Mouse (Mus musculus) heart, adult 2 months (tissue): ENCODE results near the gene Gdf7. TPM values are rescaled to one million over a fixed set of nuclear protein-coding genes. Genes with fewer than 3 reads are reported as not detected.

Experiments
- DNase-seq, 2 experiments: peaks; one replicate each; pipeline ENCODE4 v3.0.0; 2021
- H3K27ac ChIP-seq: fragments of 200-600 bp; 2 replicates; pipeline ENCODE4 v1.8.1; 2022
- H3K27me3 ChIP-seq: fragments of 200-500 bp; 2 replicates; pipeline ENCODE4 v1.6.1; 2012; ENCODE audit warnings: mild to moderate bottlenecking, low read length, inconsistent platforms, mixed read lengths; ENCODE audit not compliant: control insufficient read depth, insufficient read depth
- H3K36me3 ChIP-seq: fragments of 200-500 bp; 2 replicates; pipeline ENCODE4 v1.6.1; 2012; ENCODE audit warnings: low read length, inconsistent platforms; ENCODE audit not compliant: control insufficient read depth, insufficient read depth
- H3K4me1 ChIP-seq: fragments of 200-500 bp; 2 replicates; pipeline ENCODE4 v1.6.1; 2011; ENCODE audit warnings: low read length; ENCODE audit not compliant: control insufficient read depth, insufficient read depth
- H3K4me3 ChIP-seq: fragments of 200-600 bp; 2 replicates; pipeline ENCODE4 v1.8.1; 2022
- H3K79me2 ChIP-seq: fragments of 200-500 bp; replicated peaks from 2 replicates; pipeline ENCODE4 v1.6.1; 2012; ENCODE audit warnings: mild to moderate bottlenecking, inconsistent platforms, low read length, moderate library complexity, mixed read lengths; ENCODE audit not compliant: control insufficient read depth, insufficient read depth
- H3K9ac ChIP-seq: fragments of 200-500 bp; 2 replicates; pipeline ENCODE4 v1.6.1; 2012; ENCODE audit warnings: low read depth, mild to moderate bottlenecking, control low read depth, inconsistent platforms, low read length, mixed read lengths
- CTCF ChIP-seq: fragments of 200-600 bp; IDR thresholded peaks from 2 replicates; pipeline ENCODE4 v1.8.1; 2022; ENCODE audit warnings: antibody characterized with exemption, mild to moderate bottlenecking, moderate library complexity
- EP300 ChIP-seq: fragments of 200-500 bp; IDR thresholded peaks from 2 replicates; pipeline ENCODE4 v1.6.1; 2011; ENCODE audit warnings: low read depth, low read length, control low read depth; ENCODE audit not compliant: insufficient read depth
- POLR2A ChIP-seq: fragments of 200-500 bp; IDR thresholded peaks from 2 replicates; pipeline ENCODE4 v1.6.1; 2011; ENCODE audit warnings: mild to moderate bottlenecking, low read depth, low read length, control low read depth; ENCODE audit not compliant: insufficient read depth
- WGBS: fragments of 180-500 bp; shearing (Covaris S2); methylation state at CpG from one replicate; pipeline ENCODE4 v1.1.7; 2018; 5-methylcytosine and 5-hydroxymethylcytosine counted together
- intact Hi-C: fragments of 180-260 bp; cut with DNase I; formaldehyde crosslinking; loops from one replicate; pipeline ENCODE4 v1.15.1; 2025
- polyA plus RNA-seq: library from polyadenylated mRNA; depleted of rRNA; stranded (reverse); fragments of >200 nt; gene quantifications from 2 replicates; pipeline ENCODE4 v1.2.3, GENCODE M21; 2012
- total RNA-seq, 2 experiments: library from RNA; stranded (reverse); gene quantifications; 2 replicates each; pipeline ENCODE4 v1.2.3; 2021

Gdf7 gene
- total and polyA plus RNA-seq, 3 experiments, result 0.41 to 0.96 (median 0.84) TPM

GRCm38 (mm10) chr12:8337286-8338060 lies 35.7 kb upstream of the Gdf7 start:
- 41% methylated on average over 12 of the region's 12 CpGs for WGBS
- no peaks in the 10 kb centered on the region for H3K79me2 ChIP-seq
- peak overlapping the region; percentile 35 for H3K9ac ChIP-seq
- peak in 1 of 2 experiments; percentile 49 for DNase-seq
- H3K27ac ChIP-seq, result peak overlapping the region; percentile 65
- TF ChIP-seq POLR2A, result no peak
- no peak for TF ChIP-seq EP300
- TF ChIP-seq CTCF, result peak; percentile 54
- no peaks in the 10 kb centered on the region for H3K27me3 ChIP-seq
- peaks cover 13% of the 10 kb centered on the region for H3K4me1 ChIP-seq
- H3K4me3 ChIP-seq, result no peak overlapping the region
- intact Hi-C loops, result no loop called here
- H3K36me3 ChIP-seq, result peaks cover 2% of the 10 kb centered on the region; the same call in 1 of the 2 replicates

DNA sequence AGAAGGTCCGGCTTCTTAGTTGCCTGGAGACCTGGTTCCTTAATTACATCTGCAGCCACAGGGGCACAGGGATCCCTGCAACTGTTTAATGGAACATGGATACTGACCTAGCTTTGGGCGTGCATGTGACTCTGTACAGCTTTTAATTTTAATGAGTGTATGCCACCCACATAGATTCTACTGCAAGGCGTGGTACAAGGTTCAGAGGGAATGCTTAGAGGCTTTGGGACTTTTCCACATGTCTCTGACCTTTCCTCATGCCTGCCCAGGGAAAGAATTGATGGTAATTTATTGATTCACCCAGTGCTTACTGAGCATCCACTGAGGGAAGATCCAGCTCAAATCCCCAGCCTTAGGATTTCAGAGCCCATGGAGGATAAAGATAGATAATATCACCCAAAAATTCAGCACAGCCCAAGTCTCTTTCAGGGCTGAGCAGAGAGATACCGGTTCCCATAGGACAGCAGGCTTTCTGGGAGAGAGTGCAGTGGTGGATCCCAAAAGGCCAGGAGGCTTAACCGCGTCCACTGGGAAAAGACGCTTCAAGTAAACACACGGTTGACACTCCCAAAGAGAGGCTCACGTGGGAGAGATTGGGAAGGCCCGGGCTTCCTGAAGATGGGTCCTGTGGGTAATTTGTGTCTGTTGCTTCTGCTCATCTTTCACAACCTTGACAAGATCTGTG lies 35.0 kb upstream of the Gdf7 start:
- H3K36me3 ChIP-seq, result peaks cover 2% of the 10 kb centered on the region; the same call in 1 of the 2 replicates
- 73% methylated on average over 10 of the region's 10 CpGs for WGBS
- intact Hi-C loops, result no loop called here
- no peak for DNase-seq
- no peak overlapping the region for H3K4me3 ChIP-seq
- peak overlapping the region; percentile 65 for H3K27ac ChIP-seq
- TF ChIP-seq POLR2A, result no peak
- no peak for TF ChIP-seq CTCF
- no peak for TF ChIP-seq EP300
- no peaks in the 10 kb centered on the region for H3K27me3 ChIP-seq
- no peaks in the 10 kb centered on the region for H3K79me2 ChIP-seq
- peaks cover 17% of the 10 kb centered on the region for H3K4me1 ChIP-seq
- no peak overlapping the region for H3K9ac ChIP-seq

GRCm38 (mm10) chr12:8335503-8335902 lies 33.7 kb upstream of the Gdf7 start:
- Histone ChIP-seq H3K27me3 (no peaks in the 10 kb centered on the region), H3K36me3 (peaks cover 2% of the 10 kb centered on the region; the same call in 1 of the 2 replicates), H3K9ac (no peak overlapping the region), H3K4me1 (peaks cover 20% of the 10 kb centered on the region), H3K4me3 (no peak overlapping the region), H3K27ac (no peak overlapping the region), H3K79me2 (no peaks in the 10 kb centered on the region)
- DNase-seq, result no peak
- TF ChIP-seq POLR2A (no peak), EP300 (no peak), CTCF (no peak)
- WGBS, result 91% methylated on average over 2 of the region's 2 CpGs
- intact Hi-C loops, result no loop called here

GRCm38 (mm10) chr12:8334261-8334660 lies 32.5 kb upstream of the Gdf7 start:
- WGBS, result 59% methylated on average over 4 of the region's 4 CpGs
- H3K36me3 ChIP-seq, result peaks cover 2% of the 10 kb centered on the region; the same call in 1 of the 2 replicates
- intact Hi-C loops, result no loop called here
- no peaks in the 10 kb centered on the region for H3K27me3 ChIP-seq
- H3K4me3 ChIP-seq, result no peak overlapping the region
- H3K79me2 ChIP-seq, result no peaks in the 10 kb centered on the region
- H3K27ac ChIP-seq, result peak overlapping the region; percentile 83
- peaks cover 19% of the 10 kb centered on the region for H3K4me1 ChIP-seq
- no peak overlapping the region for H3K9ac ChIP-seq
- TF ChIP-seq POLR2A (peak; percentile 23; the same call in 1 of the 2 replicates), CTCF (no peak), EP300 (0 out of 2 replicates have a peak, but pooled peaks have one; percentile 50)
- peak; percentile 45 to 79 for DNase-seq

DNA sequence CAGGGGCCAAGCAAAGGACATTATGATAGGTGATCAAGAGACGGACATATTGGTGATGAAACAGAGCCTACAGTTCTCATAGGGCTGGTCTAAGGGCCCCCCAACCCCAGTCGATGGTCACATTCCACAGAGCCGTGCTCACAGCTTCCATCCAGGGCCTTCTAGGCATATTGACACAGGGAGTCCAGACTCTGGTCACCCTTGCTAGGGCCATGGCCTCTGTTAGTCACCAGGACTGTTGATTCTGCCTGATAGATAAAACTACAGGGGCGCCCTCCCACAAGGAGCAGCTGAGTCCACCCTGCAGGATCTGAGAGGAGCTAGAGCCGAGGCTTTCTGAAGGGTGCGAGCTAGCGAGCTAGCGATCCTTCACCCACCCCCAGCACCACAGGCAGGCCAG lies 31.9 kb upstream of the Gdf7 start:
- TF ChIP-seq POLR2A (no peak), EP300 (no peak), CTCF (no peak)
- Histone ChIP-seq H3K4me1 (peaks cover 19% of the 10 kb centered on the region), H3K27me3 (no peaks in the 10 kb centered on the region), H3K79me2 (no peaks in the 10 kb centered on the region), H3K4me3 (no peak overlapping the region), H3K9ac (0 out of 2 replicates have a peak overlapping the region, but pooled peaks have one; percentile 20), H3K36me3 (peaks cover 2% of the 10 kb centered on the region; the same call in 1 of the 2 replicates), H3K27ac (peak overlapping the region; percentile 83)
- WGBS, result 76% methylated on average over 8 of the region's 8 CpGs
- DNase-seq, result peak in 1 of 2 experiments; percentile 31
- intact Hi-C loops, result no loop called here
